Mouse (Mus musculus): ENCODE results near the gene Slc35d3. TPM values are rescaled to one million over a fixed set of nuclear protein-coding genes. Genes with fewer than 3 reads are reported as not detected.
A peak's percentile ranks its signal among the peaks of the same experiment; 100 is the strongest.

The Slc35d3 gene
- polyA plus RNA-seq, 1 experiment from 2014 or later, result 2.4 TPM

- WGBS, result 43% methylated on average over 8 of the region's 8 CpGs
- no peaks in the 10 kb centered on the region for H3K4me1 ChIP-seq (ENCODE audit: control insufficient read depth, insufficient read depth, low read depth, low read length)
- H3K4me2 ChIP-seq (ENCODE audit: low read length), result no peak overlapping the region
- H3K27me3 ChIP-seq (replicated peaks; ENCODE audit: control insufficient read depth, insufficient read depth, low read length), result no peaks in the 10 kb centered on the region
- no peaks in the 10 kb centered on the region for H3K9me3 ChIP-seq (ENCODE audit: control insufficient read depth, low read length)
- no peak overlapping the region for H3K4me3 ChIP-seq (ENCODE audit: low read length)
- H3K27ac ChIP-seq (ENCODE audit: low read depth, low read length), result no peak overlapping the region
- no peaks in the 10 kb centered on the region for H3K36me3 ChIP-seq (ENCODE audit: control insufficient read depth, insufficient read depth, low read length)
- ATAC-seq, result no peak
- H3K9ac ChIP-seq (ENCODE audit: low read depth, low read length), result no peak overlapping the region
Measured at GRCm38 (mm10) chr10:19815371-19815770, 35.9 kb downstream of the Slc35d3 start.

- ATAC-seq, result peak; percentile 41; the same call in 1 of the 2 replicates
- WGBS, result 57% methylated on average over 9 of the region's 9 CpGs
- no peaks in the 10 kb centered on the region for H3K36me3 ChIP-seq (ENCODE audit: control insufficient read depth, insufficient read depth, low read length)
- no peaks in the 10 kb centered on the region for H3K9me3 ChIP-seq (ENCODE audit: control insufficient read depth, low read length)
- no peaks in the 10 kb centered on the region for H3K4me1 ChIP-seq (ENCODE audit: control insufficient read depth, insufficient read depth, low read depth, low read length)
- no peak overlapping the region for H3K27ac ChIP-seq (ENCODE audit: low read depth, low read length)
- H3K27me3 ChIP-seq (replicated peaks; ENCODE audit: control insufficient read depth, insufficient read depth, low read length), result no peaks in the 10 kb centered on the region
- H3K9ac ChIP-seq (ENCODE audit: low read depth, low read length), result no peak overlapping the region
- no peak overlapping the region for H3K4me2 ChIP-seq (ENCODE audit: low read length)
- H3K4me3 ChIP-seq (ENCODE audit: low read length), result no peak overlapping the region
Measured at GRCm38 (mm10) chr10:19811436-19812172, 39.7 kb downstream of the Slc35d3 start.

GRCm38 (mm10) chr10:19804763-19805162 is 46.5 kb downstream of the Slc35d3 start:
- Histone ChIP-seq H3K4me2 (ENCODE audit: low read length) (no peak overlapping the region), H3K36me3 (ENCODE audit: control insufficient read depth, insufficient read depth, low read length) (no peaks in the 10 kb centered on the region), H3K27me3 (replicated peaks; ENCODE audit: control insufficient read depth, insufficient read depth, low read length) (no peaks in the 10 kb centered on the region), H3K4me1 (ENCODE audit: control insufficient read depth, insufficient read depth, low read depth, low read length) (no peaks in the 10 kb centered on the region), H3K9me3 (ENCODE audit: control insufficient read depth, low read length) (no peaks in the 10 kb centered on the region), H3K27ac (ENCODE audit: low read depth, low read length) (no peak overlapping the region), H3K4me3 (ENCODE audit: low read length) (no peak overlapping the region), H3K9ac (ENCODE audit: low read depth, low read length) (no peak overlapping the region)
- ATAC-seq, result no peak
- WGBS, result 94% methylated on average over 7 of the region's 7 CpGs

- H3K9ac ChIP-seq (ENCODE audit: low read depth, low read length), result no peak overlapping the region
- 88% methylated on average over 7 of the region's 7 CpGs for WGBS
- 0 out of 2 replicates have a peak, but pooled peaks cover 2% of the 10 kb centered on the region for H3K9me3 ChIP-seq (ENCODE audit: control insufficient read depth, low read length)
- no peak overlapping the region for H3K27ac ChIP-seq (ENCODE audit: low read depth, low read length)
- no peak overlapping the region for H3K4me2 ChIP-seq (ENCODE audit: low read length)
- no peaks in the 10 kb centered on the region for H3K4me1 ChIP-seq (ENCODE audit: control insufficient read depth, insufficient read depth, low read depth, low read length)
- H3K4me3 ChIP-seq (ENCODE audit: low read length), result no peak overlapping the region
- no peaks in the 10 kb centered on the region for H3K27me3 ChIP-seq (replicated peaks; ENCODE audit: control insufficient read depth, insufficient read depth, low read length)
- no peak for ATAC-seq
- H3K36me3 ChIP-seq (ENCODE audit: control insufficient read depth, insufficient read depth, low read length), result no peaks in the 10 kb centered on the region
Measured at GRCm38 (mm10) chr10:19802958-19803357, 48.3 kb downstream of the Slc35d3 start.

Other genes starting within 250 kb of the Slc35d3 start
- not detected in 2 replicates for gene Il22ra2, start 229.5 kb downstream of the Slc35d3 start, polyA plus RNA-seq (2015; fragmentation: Nextera tagmentation; extraction: Ambion mirVana)
- gene Il20ra, start 138.9 kb downstream of the Slc35d3 start, polyA plus RNA-seq (2015; fragmentation: Nextera tagmentation; extraction: Ambion mirVana), result 0.44 and 0.75 TPM in 2 replicates
- 34.4 and 35.9 TPM in 2 replicates for gene Pex7, start 56.2 kb upstream of the Slc35d3 start, polyA plus RNA-seq (2015; fragmentation: Nextera tagmentation; extraction: Ambion mirVana)
- 1.0 and 1.2 TPM in 2 replicates for gene Map3k5, start 83.0 kb upstream of the Slc35d3 start, polyA plus RNA-seq (2015; fragmentation: Nextera tagmentation; extraction: Ambion mirVana)

All from hindbrain, embryonic 16.5 days (tissue).